Mouse (Mus musculus) right cerebral cortex, postnatal 36 days (tissue): Measurements from ENCODE around the gene Pank2.
A peak's percentile ranks its signal among the peaks of the same experiment; 100 is the strongest.
"Not testable (repeated sequence)": the region's sequence is repeated elsewhere in the genome, so short reads cannot be mapped to it uniquely, and the experiment has no call there.

Source experiments
- DNase-seq, 2 experiments: peaks; one replicate each; pipeline ENCODE4 v3.0.0; 2022; ENCODE audit warnings: low spot score in 2 of 2, mixed read lengths in 1 of 2

The Pank2 gene

GRCm38 (mm10) chr2:131260544-131261307 lies 1.6 kb upstream of the Pank2 start:
- no peak for DNase-seq

GRCm38 (mm10) chr2:131261481-131262212 lies 648 bp upstream of the Pank2 start:
- peak in 1 of 2 experiments; percentile 56 for DNase-seq

DNA sequence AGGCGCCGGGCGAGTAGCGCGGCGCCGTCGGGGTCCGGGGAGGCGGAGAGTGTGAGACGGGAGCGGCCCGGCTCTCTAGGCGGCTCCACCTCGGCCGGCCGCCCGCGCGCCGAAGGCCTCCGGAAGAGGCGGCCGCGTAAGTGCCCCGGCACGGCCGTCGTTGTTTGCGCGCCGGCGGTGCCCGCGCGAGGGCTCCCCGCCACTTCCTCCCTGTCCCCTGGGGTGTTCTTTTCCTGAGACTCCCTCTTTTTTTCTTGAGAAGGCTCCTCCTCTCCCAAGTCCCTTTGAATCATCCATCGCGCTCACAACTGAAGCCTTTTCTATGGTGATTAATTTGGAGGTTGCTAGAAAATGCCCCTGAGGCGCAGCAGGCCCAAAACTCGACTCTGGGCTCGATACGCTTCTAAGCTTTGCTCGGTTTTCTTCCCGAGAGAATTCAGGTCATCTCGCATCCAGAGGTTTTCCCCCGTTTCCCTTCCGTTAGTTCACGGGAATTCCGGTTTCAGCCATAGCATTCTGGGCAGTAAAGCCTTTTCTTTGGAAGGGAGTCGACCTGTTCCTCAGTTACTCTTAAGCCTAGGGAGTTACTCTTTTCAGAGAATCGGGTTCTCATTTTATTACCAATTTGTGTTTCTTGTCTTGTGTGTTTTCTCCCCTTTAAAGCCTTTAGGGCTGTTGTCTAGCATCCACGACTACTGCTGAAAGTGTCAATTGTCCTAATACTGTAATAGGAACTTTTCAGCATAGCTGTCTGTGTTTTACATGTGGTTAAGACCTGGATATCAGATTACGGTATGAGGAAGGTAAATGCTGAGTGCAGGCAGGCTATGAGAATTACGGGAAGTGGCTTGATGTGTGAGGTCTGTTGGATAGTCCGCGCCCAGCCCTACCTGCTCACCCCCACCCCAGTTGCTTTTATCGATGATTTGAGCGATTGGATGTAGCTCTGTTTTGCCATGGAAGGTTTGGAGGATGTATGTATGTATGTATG lies 680 bp downstream of the Pank2 start:
- no peak for DNase-seq

- no peak for DNase-seq
These were observed 1.7 kb downstream of the Pank2 start for GRCm38 (mm10) chr2:131264027-131264426.

- DNase-seq = no peak
These were observed 2.8 kb downstream of the Pank2 start for GRCm38 (mm10) chr2:131265056-131265455.

DNA sequence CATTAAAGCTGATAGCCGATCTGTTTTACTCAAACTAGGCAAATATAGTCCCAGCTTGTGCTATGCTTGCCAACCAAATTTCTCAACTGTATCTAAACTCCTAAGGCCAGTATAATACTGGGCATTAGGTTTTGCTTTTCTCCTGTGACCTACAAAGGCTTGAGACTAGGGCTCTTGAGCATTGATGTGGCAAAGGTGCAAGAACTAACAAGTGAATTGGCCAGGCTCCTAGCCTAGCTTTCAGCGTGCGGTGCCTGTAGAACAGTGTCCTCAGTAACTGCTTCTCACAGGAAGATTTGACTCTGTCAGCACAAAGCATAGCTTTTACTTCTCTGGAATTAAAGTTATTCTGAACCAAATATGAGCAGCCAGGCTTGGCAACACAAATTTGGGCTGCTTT lies 13.2 kb downstream of the Pank2 start:
- DNase-seq = no peak

GRCm38 (mm10) chr2:131276722-131277121 lies 14.4 kb downstream of the Pank2 start:
- DNase-seq = no peak

- DNase-seq = no peak
These were observed 19.3 kb downstream of the Pank2 start for GRCm38 (mm10) chr2:131281596-131281995.

DNA sequence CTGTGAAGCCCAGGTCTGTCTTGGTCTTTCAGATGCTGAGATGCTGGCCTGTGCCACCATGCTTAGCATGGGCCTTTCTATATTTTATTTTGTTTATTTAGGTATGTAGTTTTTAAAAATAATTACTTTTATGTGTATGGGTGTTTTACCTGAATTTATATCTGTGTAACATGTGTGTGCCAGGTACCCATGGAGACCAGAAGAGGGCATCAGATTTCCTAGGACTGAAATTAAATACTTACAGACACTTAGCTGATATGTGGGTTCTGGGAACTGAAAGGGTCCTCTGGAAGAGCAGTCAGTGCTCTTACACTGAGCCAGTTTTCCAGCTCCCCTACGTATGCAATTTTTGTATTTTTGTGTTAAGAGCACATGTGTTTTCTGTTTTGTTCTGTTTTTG lies 24.0 kb downstream of the Pank2 start:
- DNase-seq = no peak

DNA sequence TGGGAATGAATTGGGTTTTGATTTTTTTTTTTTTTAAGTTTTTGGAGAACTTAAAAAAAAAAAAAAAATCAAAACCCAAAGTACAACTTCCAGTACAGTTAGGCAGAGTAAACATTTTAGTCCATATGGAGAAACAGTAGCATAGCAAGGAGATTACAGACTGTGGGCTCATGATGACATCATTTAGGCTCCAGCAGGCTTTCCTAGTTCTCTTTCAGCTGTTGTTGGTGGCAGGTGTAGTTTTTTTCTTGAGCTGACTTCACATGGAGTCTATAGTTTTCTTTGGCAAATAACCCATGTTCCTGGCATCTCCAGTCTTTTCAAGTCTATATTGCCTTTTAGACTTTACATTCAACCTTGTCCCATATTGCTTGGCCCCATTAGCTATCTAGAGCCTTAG lies 28.4 kb downstream of the Pank2 start:
- no peak for DNase-seq

DNA sequence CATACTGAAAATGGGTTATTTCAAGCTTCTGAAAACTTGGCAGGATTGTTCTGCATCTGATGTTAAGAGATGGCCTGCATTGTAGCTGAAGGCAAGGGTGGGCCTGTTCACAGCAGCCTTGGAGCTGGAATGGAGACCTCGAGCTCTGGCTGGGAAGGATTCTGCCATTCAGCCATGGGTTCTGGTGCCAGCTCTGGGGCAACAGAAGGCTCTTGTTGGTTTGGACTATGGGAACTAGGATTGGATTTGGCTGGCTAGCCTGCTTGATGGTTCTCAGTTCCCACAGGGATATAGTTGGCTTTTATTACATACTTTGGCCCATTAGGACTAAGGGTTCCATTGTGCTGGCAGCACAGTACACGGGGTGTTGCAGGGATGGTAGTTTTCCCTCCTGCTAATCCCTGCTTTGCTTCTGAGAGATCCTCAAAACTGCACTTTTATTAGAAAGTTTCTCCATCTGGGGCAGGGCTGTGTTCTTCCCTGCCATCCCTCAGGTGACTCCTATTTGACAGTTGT lies 34.5 kb downstream of the Pank2 start:
- no peak for DNase-seq

DNA sequence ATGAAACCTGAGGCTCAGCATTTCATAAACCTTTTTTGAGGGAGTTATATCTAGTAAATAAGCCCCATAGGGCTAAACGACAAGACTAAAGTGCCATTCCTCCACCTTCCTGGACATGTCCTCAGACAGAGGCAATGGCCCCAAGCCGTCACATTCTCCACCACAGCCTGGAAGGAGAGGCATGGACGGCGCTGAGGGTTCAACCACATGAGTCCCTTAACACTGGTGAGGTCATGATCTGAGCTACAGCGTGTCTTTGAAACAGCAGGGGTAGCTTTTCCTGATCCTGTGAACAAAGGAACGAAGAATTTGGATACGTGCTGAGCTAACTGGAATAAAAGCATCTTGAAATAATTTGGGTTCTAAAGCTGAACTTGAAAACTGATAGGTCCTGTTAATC lies 36.4 kb downstream of the Pank2 start:
- not testable (repeated sequence) for DNase-seq

GRCm38 (mm10) chr2:131300485-131300884 lies 38.2 kb downstream of the Pank2 start:
- DNase-seq = no peak

DNA sequence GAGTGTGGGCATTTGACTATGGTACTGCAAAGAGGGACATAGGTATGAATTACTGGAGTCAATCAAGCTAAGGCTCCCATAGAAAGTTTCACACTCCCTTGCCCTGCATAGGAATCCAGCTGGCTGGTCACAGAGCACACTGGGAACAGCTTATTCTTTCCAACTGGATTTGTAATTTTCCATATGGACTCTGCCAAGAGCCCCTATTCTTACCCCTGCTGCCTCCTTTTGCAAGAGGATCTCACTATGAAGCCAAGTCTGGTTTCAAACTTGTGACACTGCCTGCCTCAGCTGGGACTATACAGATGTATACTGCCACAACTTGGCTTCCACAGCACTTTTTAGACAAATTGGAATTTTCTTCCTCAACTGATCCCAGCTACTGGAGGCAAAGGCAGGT lies 39.3 kb downstream of the Pank2 start:
- DNase-seq = no peak

GRCm38 (mm10) chr2:131304497-131304896 lies 42.2 kb downstream of the Pank2 start:
- DNase-seq = no peak

DNA sequence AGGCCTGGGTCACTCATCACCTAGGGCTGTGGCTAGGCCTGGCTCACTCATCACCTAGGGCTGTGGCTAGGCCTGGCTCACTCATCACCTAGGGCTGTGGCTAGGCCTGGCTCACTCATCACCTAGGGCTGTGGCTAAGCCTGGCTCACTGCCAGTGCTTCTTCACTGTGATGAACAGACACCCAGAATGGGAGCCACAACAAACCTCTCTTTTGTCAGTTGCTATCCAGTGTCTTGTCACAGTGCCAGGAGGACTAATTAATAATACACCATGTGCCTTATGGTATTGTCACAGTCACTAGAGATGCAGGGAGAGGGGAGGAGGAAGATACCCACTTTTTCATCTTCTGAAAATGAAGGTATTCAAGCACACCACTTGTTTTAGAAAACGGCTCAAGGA lies 42.9 kb downstream of the Pank2 start:
- DNase-seq = not testable (repeated sequence)

DNA sequence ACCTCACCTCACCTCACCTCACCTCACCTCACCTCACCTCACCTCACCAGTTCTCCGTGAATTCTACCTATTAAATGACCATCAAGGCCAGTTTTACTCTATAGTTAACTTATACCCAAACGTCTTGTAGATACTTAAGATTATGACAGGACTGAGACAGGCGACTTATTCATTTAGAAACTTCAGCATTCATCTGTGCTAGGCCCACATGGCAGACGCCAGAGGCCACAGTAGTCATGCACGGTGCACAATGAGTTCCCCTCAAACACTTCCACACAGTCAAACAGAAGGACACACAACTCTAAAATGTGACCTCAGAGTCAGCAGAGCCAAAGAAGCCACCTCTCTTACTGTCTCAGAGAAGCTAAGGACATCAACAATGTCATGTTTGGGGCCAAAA lies 45.1 kb downstream of the Pank2 start:
- no peak for DNase-seq

DNA sequence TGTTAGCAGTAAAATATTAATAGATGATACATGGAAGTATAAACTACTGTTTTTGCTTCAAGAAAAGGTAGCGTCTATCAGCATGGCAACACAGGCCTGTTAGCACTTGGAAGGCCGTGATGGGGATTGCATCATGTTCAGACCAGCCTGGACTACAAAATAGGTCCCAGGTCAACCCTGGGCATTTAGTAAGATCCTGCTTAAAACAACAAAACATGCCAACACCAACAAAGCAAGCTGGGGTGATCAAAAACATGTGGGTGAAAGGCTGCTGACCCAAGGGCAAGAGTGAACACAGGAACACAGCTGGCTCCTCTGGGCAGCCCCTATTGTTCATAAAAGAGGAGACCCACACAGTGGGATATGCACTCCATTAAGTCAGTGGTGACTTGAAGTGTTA lies 45.5 kb downstream of the Pank2 start:
- DNase-seq = no peak

- no peak for DNase-seq
These were observed 47.0 kb downstream of the Pank2 start for GRCm38 (mm10) chr2:131309296-131309695.

- DNase-seq = no peak
These were observed 53.9 kb downstream of the Pank2 start for GRCm38 (mm10) chr2:131316167-131316566.

DNA sequence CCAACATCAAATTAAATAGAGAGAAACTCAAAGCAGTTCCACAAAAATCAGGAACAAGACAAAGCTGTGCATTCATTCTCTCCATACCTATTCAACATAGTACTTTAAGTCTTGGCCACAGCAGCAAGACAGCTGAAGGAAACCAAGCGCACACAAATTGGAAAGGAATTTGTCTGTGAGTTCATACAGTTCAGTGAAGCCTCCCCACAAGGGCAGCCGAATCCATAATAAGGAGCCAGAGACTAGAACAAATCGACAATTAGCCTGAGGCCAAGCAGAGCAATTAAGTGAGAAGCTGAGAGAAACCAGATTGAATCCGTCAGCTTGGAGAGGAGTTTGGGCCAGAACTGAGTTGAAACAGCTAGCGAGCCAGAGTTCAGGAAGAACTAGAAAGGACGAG lies 57.1 kb downstream of the Pank2 start:
- no peak for DNase-seq

DNA sequence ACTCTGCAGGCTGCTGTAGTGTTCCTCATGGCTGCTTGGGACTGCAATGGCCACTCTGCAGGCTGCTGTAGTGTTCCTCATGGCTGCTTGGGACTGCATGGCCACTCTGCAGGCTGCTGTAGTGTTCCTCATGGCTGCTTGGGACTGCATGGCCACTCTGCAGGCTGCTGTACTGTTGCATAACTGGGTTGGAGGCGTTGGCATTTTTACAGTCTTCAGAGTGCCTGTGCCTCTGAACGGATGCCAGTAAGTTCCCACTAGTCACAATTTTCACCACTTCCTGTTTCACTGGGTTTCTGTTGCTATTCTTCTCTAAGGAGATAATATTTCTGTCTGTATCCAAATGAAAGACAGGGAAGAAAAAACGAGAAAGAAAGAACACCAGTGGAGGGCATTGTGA lies 58.9 kb downstream of the Pank2 start:
- peak; percentile 59 to 73 for DNase-seq
